Mouse (Mus musculus): ENCODE measurements around the gene Eci2.

DNA sequence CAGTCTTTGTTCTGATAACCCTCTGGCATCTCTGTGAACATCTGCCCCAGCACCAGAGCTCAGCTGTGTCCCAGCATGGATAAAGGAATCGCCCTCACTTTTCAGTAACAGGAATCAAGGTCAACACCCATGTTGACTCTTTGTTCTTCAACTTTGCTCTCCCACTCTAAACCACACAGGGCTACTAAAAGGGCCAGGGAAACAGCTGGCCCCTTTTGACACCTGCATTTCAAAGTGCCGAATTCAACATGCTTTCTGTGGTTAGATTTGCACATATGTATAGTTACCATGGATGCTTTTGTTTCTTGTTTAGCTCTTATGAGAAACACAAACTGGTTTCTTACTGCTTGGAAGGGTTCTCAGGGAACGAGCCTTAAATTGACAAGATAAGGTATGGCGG, 8.8 kb upstream of the Eci2 start:
- TF ChIP-seq CTCF (IDR thresholded peaks at IDR 0.05; ENCODE audit: insufficient read depth, low read length), result no peak
- TF ChIP-seq POLR2A (IDR thresholded peaks at IDR 0.05; ENCODE audit: borderline replicate concordance, extremely low read depth, low read depth, low read length), result no peak

Data from lung, adult 2 months (tissue).